Mouse (Mus musculus) cerebellum, adult 11 months (tissue): ENCODE measurements around the gene Gosr2.

ENCODE experiments used
- DNase-seq: peaks from one replicate; pipeline ENCODE4 v3.0.0; 2022

Gene Gosr2

GRCm38 (mm10) chr11:103688271-103688979, 9.3 kb downstream of the Gosr2 start:
- DNase-seq, result no peak

GRCm38 (mm10) chr11:103686706-103687105, 11.0 kb downstream of the Gosr2 start:
- DNase-seq, result no peak

- no peak for DNase-seq
These were observed 12.4 kb downstream of the Gosr2 start for GRCm38 (mm10) chr11:103685261-103685736.

GRCm38 (mm10) chr11:103683667-103684334, 13.9 kb downstream of the Gosr2 start:
- DNase-seq, result no peak

GRCm38 (mm10) chr11:103677042-103677441, 20.7 kb downstream of the Gosr2 start:
- peak; percentile 26 for DNase-seq

- peak; percentile 57 for DNase-seq
These were observed 22.1 kb downstream of the Gosr2 start for GRCm38 (mm10) chr11:103675556-103675955.

- no peak for DNase-seq
These were observed 30.7 kb downstream of the Gosr2 start for GRCm38 (mm10) chr11:103666907-103667426.

- peak; percentile 6 for DNase-seq
These were observed 31.4 kb downstream of the Gosr2 start for GRCm38 (mm10) chr11:103666181-103666906.

GRCm38 (mm10) chr11:103665695-103666094, 32.0 kb downstream of the Gosr2 start:
- no peak for DNase-seq

- DNase-seq, result no peak
These were observed 34.6 kb downstream of the Gosr2 start for GRCm38 (mm10) chr11:103663119-103663518.

GRCm38 (mm10) chr11:103662546-103662945, 35.2 kb downstream of the Gosr2 start:
- no peak for DNase-seq

- no peak for DNase-seq
These were observed 35.8 kb downstream of the Gosr2 start for GRCm38 (mm10) chr11:103661863-103662262.

GRCm38 (mm10) chr11:103658189-103658588, 39.5 kb downstream of the Gosr2 start:
- DNase-seq, result no peak

GRCm38 (mm10) chr11:103656520-103656919, 41.2 kb downstream of the Gosr2 start:
- DNase-seq, result no peak

GRCm38 (mm10) chr11:103653359-103653965, 44.2 kb downstream of the Gosr2 start:
- no peak for DNase-seq

GRCm38 (mm10) chr11:103651426-103651825, 46.3 kb downstream of the Gosr2 start:
- no peak for DNase-seq

GRCm38 (mm10) chr11:103649983-103650493, 47.7 kb downstream of the Gosr2 start:
- no peak for DNase-seq

GRCm38 (mm10) chr11:103649301-103649982, 48.3 kb downstream of the Gosr2 start, which contains the start of gene Rprml:
TSS of gene Rprml (plus strand) at chr11:103649570.
- no peak for DNase-seq

- DNase-seq, result no peak
These were observed 49.0 kb downstream of the Gosr2 start for GRCm38 (mm10) chr11:103648656-103649055.

- DNase-seq, result no peak
These were observed 49.6 kb downstream of the Gosr2 start for GRCm38 (mm10) chr11:103647921-103648620.

- DNase-seq, result no peak
These were observed 51.4 kb downstream of the Gosr2 start for GRCm38 (mm10) chr11:103646301-103646700.
